8 mouse cellular contexts compared by ENCODE assay signal in genomic region chr11:96934921-96935356, GRCm38 (mm10). TPM values are rescaled to one million over a fixed set of nuclear protein-coding genes. Genes with fewer than 3 reads are reported as not detected.
DNase-seq lines count a peak whose midpoint lies in the region; ATAC-seq lines count a peak whose summit lies in the region.

No protein-coding gene starts in this region.

- H3K27me3 ChIP-seq in heart, embryonic 14.5 days (ENCODE audit: control insufficient read depth, insufficient read depth, low read length), result peaks cover 2% of the 10 kb centered on the region; the same call in 1 of the 2 replicates

- no peaks in the 10 kb centered on the region for H3K9me3 ChIP-seq in heart, embryonic 14.5 days (ENCODE audit: control insufficient read depth, low read length)

- WGBS in heart, embryonic 14.5 days, result 18% methylated on average over 12 of the region's 12 CpGs

- H3K4me2 ChIP-seq in heart, embryonic 14.5 days (ENCODE audit: low read length), result peak overlapping the region; percentile 45

- no peak overlapping the region for H3K4me3 ChIP-seq in heart, embryonic 14.5 days (ENCODE audit: control insufficient read depth in 1 of 2, insufficient read depth in 1 of 2, low read depth in 1 of 2, low read length in 2 of 2)

- peak overlapping the region; percentile 54 to 83 for H3K27ac ChIP-seq in heart, embryonic 14.5 days (replicated peaks in 1 of 2; ENCODE audit: control insufficient read depth in 1 of 2, insufficient read depth in 1 of 2, low read depth in 2 of 2, low read length in 2 of 2)

- peaks cover 11 to 14% of the 10 kb centered on the region in 2 experiments for H3K4me1 ChIP-seq in heart, embryonic 14.5 days (ENCODE audit: control insufficient read depth in 2 of 2, insufficient read depth in 2 of 2, low read length in 2 of 2)

- ATAC-seq in heart, embryonic 14.5 days (ENCODE audit: insufficient number of reproducible peaks, insufficient read depth, low FRiP score, low read depth), result peak; percentile 83

- DNase-seq in 416B (ENCODE audit: low read depth) (peak; percentile 40), ES-CJ7 (ENCODE audit: low read depth, low spot score) (peak; percentile 99)
- peak; percentile 29 for DNase-seq in embryo, embryonic 11.5 days (ENCODE audit: low read depth, low spot score)
- peak; percentile 91 to 97 for DNase-seq in kidney, postnatal 25 days
- peak; percentile 79 for DNase-seq in lung, postnatal 14 days
- DNase-seq in retina, postnatal 7 days (ENCODE audit: low read depth, low spot score), result peak; percentile 25
- no peak for DNase-seq in thymus, adult 18-20 months

- H3K36me3 ChIP-seq in heart, embryonic 14.5 days (ENCODE audit: control insufficient read depth, insufficient read depth, low read length), result 0 out of 2 replicates have a peak, but pooled peaks cover 7% of the 10 kb centered on the region

- no peak overlapping the region; the same call in 1 of the 2 replicates for H3K9ac ChIP-seq in heart, embryonic 14.5 days (ENCODE audit: low read length)

RNA-seq across cellular contexts. Expression of gene Prr15l, which starts 7.0 kb away (rescaled TPM):
- polyA plus RNA-seq in heart, embryonic 14.5 days (2014; fragmentation: Nextera tagmentation; extraction: Ambion mirVana), result 0.53 and 0.54 TPM in 2 replicates

RNA-seq across cellular contexts. Expression of gene Pnpo, which starts 8.8 kb away (rescaled TPM):
- polyA plus RNA-seq in heart, embryonic 14.5 days (2014; fragmentation: Nextera tagmentation; extraction: Ambion mirVana), result 32.3 and 47.6 TPM in 2 replicates

RNA-seq across cellular contexts. Expression of gene Cdk5rap3, which starts 18.6 kb away (rescaled TPM):
- polyA plus RNA-seq in heart, embryonic 14.5 days (2014; fragmentation: Nextera tagmentation; extraction: Ambion mirVana), result 44.7 and 50.9 TPM in 2 replicates

RNA-seq across cellular contexts. Expression of gene Sp2, which starts 47.8 kb away (rescaled TPM):
- polyA plus RNA-seq in heart, embryonic 14.5 days (2014; fragmentation: Nextera tagmentation; extraction: Ambion mirVana), result 14.7 and 15.0 TPM in 2 replicates

Comparison
In these comparisons a context has a peak if more than half of its experiments do, and no peak if none do; other contexts are left out.
1. DNase-seq: peak in 416B (single experiment), ES-CJ7 (single experiment), embryo, embryonic 11.5 days (single experiment), kidney, postnatal 25 days (2 of 2), lung, postnatal 14 days (single experiment) and retina, postnatal 7 days (single experiment); none in thymus, adult 18-20 months (0 of 2).